ENCODE assay signal across 26 mouse cellular contexts in genomic region chr19:11037570-11037969, GRCm38 (mm10). TPM values are rescaled to one million over a fixed set of nuclear protein-coding genes. Genes with fewer than 3 reads are reported as not detected.
DNase-seq lines count a peak whose midpoint lies in the region; ATAC-seq and TF ChIP-seq lines count a peak whose summit lies in the region.
"Had no signal": no experiment of that assay in that cellular context is flagged by ENCODE, and none has a peak within 500 bp of the region (broad histone marks: within the 10 kb centered on the region; RNA-seq: fewer than 3 reads in every experiment).

No protein-coding gene starts in this region.

- DNase-seq in liver, adult 2 months (ENCODE audit: extremely low read depth, low read depth, low spot score) = peak; percentile 86
- no peak for DNase-seq in liver
- peak; percentile 11 for DNase-seq in CD4-positive helper T cell, adult 2 months (ENCODE audit: low read depth, low spot score)
- peak; percentile 56 for DNase-seq in induced T-regulatory cell, adult 2 months (ENCODE audit: low read depth)
- DNase-seq in ovary, postnatal 36 days (ENCODE audit: low spot score) = no peak
- DNase-seq: adrenal gland, adult 8-10 months; adrenal gland, postnatal 14 days; adrenal gland, postnatal 36 days; B cell, adult 2 months; cerebellum, adult 11-12 months; cerebellum, adult 2 months; cerebellum, adult 9-10 months; cerebellum, postnatal 10 days; cerebellum, postnatal 25 days had no signal

- H3K9ac ChIP-seq in liver, adult 2 months (ENCODE audit: low read depth, low read length) = no peak overlapping the region
- H3K9ac ChIP-seq in forebrain, embryonic 15.5 days (replicated peaks) = no peak overlapping the region
- H3K9ac ChIP-seq: embryonic facial prominence, embryonic 12.5 days; forebrain, embryonic 13.5 days had no signal

- H3K36me3 ChIP-seq in liver, adult 2 months (ENCODE audit: control insufficient read depth, insufficient read depth, low read length) = no peaks in the 10 kb centered on the region
- no peaks in the 10 kb centered on the region for H3K36me3 ChIP-seq in forebrain, embryonic 15.5 days
- H3K36me3 ChIP-seq: embryonic facial prominence, embryonic 10.5 days; embryonic facial prominence, embryonic 12.5 days had no signal

- no peaks in the 10 kb centered on the region for H3K27me3 ChIP-seq in liver, adult 2 months (ENCODE audit: control insufficient read depth, insufficient read depth, low read length)
- H3K27me3 ChIP-seq in forebrain, embryonic 15.5 days = no peaks in the 10 kb centered on the region
- H3K27me3 ChIP-seq: embryonic facial prominence, embryonic 12.5 days; forebrain, embryonic 13.5 days had no signal

- no peak overlapping the region for H3K4me2 ChIP-seq in forebrain, embryonic 15.5 days (replicated peaks)
- H3K4me2 ChIP-seq: embryonic facial prominence, embryonic 12.5 days; forebrain, embryonic 13.5 days had no signal

- no peaks in the 10 kb centered on the region for H3K79me2 ChIP-seq in liver, adult 2 months (ENCODE audit: control insufficient read depth, insufficient read depth, low read length)

- H3K27ac ChIP-seq in liver, adult 2 months (replicated peaks; ENCODE audit: insufficient read depth, low read depth, low read length) = no peak overlapping the region
- no peak overlapping the region for H3K27ac ChIP-seq in forebrain, embryonic 15.5 days (replicated peaks)
- H3K27ac ChIP-seq: embryonic facial prominence, embryonic 10.5 days; embryonic facial prominence, embryonic 12.5 days; forebrain, embryonic 13.5 days had no signal

- no peak for TF ChIP-seq CTCF in liver, adult 2 months (IDR thresholded peaks at IDR 0.05; ENCODE audit: low read depth, low read length)

- H3K9me3 ChIP-seq in forebrain, embryonic 15.5 days = no peaks in the 10 kb centered on the region
- H3K9me3 ChIP-seq: embryonic facial prominence, embryonic 12.5 days; forebrain, embryonic 13.5 days had no signal

- peak; percentile 60 for ATAC-seq in CD4-positive, CD25-positive, alpha-beta regulatory T cell, adult 4 months
- no peak for ATAC-seq in forebrain, embryonic 15.5 days (replicated peaks)
- ATAC-seq: forebrain, embryonic 13.5 days; forebrain, embryonic 16.5 days had no signal

- no peak for TF ChIP-seq POLR2A in liver, adult 2 months (IDR thresholded peaks at IDR 0.05; ENCODE audit: extremely low read depth, insufficient read depth, low read length)

- H3K4me1 ChIP-seq in liver, adult 2 months (ENCODE audit: control insufficient read depth, insufficient read depth, low read length) = no peaks in the 10 kb centered on the region; the same call in 1 of the 2 replicates
- no peaks in the 10 kb centered on the region for H3K4me1 ChIP-seq in forebrain, embryonic 15.5 days
- H3K4me1 ChIP-seq: embryonic facial prominence, embryonic 10.5 days; embryonic facial prominence, embryonic 12.5 days; forebrain, embryonic 13.5 days had no signal

- no peak overlapping the region for H3K4me3 ChIP-seq in liver, adult 2 months (ENCODE audit: insufficient read depth, low read depth, low read length)
- H3K4me3 ChIP-seq in forebrain, embryonic 15.5 days = no peak overlapping the region
- H3K4me3 ChIP-seq: embryonic facial prominence, embryonic 10.5 days; embryonic facial prominence, embryonic 12.5 days; forebrain, embryonic 13.5 days had no signal

RNA-seq across cellular contexts. Expression of gene Ms4a18, which starts 19.7 kb away (rescaled TPM):
- total RNA-seq in liver, adult 2 months (2014; rRNA removed) = not detected in 2 replicates
- polyA plus RNA-seq in liver, adult 2 months (2012; rRNA removed) = not detected in 2 replicates
- polyA plus RNA-seq in CD4-positive, CD25-positive, alpha-beta regulatory T cell, adult 4 months (2017; shearing (Covaris generic)) = not detected
- polyA plus RNA-seq in forebrain, embryonic 15.5 days (2015; fragmentation: Nextera tagmentation; extraction: Ambion mirVana) = not detected in 2 replicates
- total RNA-seq: adrenal gland, adult 18-20 months; adrenal gland, adult 8-10 months; adrenal gland, postnatal 14 days; adrenal gland, postnatal 36 days; ES-E14; MEL had no signal
- polyA plus RNA-seq: cerebellum, adult 2 months; cortical plate, adult 2 months; embryonic facial prominence, embryonic 10.5 days; embryonic facial prominence, embryonic 12.5 days; embryonic facial prominence, embryonic 14.5 days; forebrain, embryonic 11.5 days; forebrain, embryonic 13.5 days; forebrain, embryonic 16.5 days had no signal

RNA-seq across cellular contexts. Expression of gene Ms4a8a, which starts 43.3 kb away (rescaled TPM):
- 0.83 and 1.7 TPM in 2 replicates for total RNA-seq in liver, adult 2 months (2014; rRNA removed)
- polyA plus RNA-seq in liver, adult 2 months (2012; rRNA removed) = 0.78 and 1.9 TPM in 2 replicates
- not detected for polyA plus RNA-seq in CD4-positive, CD25-positive, alpha-beta regulatory T cell, adult 4 months (2017; shearing (Covaris generic))
- polyA plus RNA-seq in forebrain, embryonic 15.5 days (2015; fragmentation: Nextera tagmentation; extraction: Ambion mirVana) = not detected in 2 replicates
- total RNA-seq: ES-E14, MEL had no signal
- polyA plus RNA-seq: cerebellum, adult 2 months; embryonic facial prominence, embryonic 10.5 days; embryonic facial prominence, embryonic 12.5 days; embryonic facial prominence, embryonic 14.5 days; forebrain, embryonic 11.5 days; forebrain, embryonic 13.5 days; forebrain, embryonic 16.5 days had no signal

RNA-seq across cellular contexts. Expression of gene Ms4a15, which starts 44.5 kb away (rescaled TPM):
- total RNA-seq in liver, adult 2 months (2014; rRNA removed) = not detected in 2 replicates
- not detected in 2 replicates for polyA plus RNA-seq in liver, adult 2 months (2012; rRNA removed)
- polyA plus RNA-seq in CD4-positive, CD25-positive, alpha-beta regulatory T cell, adult 4 months (2017; shearing (Covaris generic)) = under 1 TPM in 1 of 2 experiments, not detected in 1; 0.31 TPM
- polyA plus RNA-seq in forebrain, embryonic 15.5 days (2015; fragmentation: Nextera tagmentation; extraction: Ambion mirVana) = 0.25 TPM in 1 of 2 replicates, not detected in the other
- total RNA-seq: adrenal gland, adult 18-20 months; adrenal gland, adult 8-10 months; adrenal gland, postnatal 14 days; adrenal gland, postnatal 36 days; ES-E14; MEL had no signal
- polyA plus RNA-seq: cortical plate, adult 2 months; embryonic facial prominence, embryonic 10.5 days; embryonic facial prominence, embryonic 12.5 days; embryonic facial prominence, embryonic 14.5 days; forebrain, embryonic 11.5 days; forebrain, embryonic 13.5 days had no signal

Comparison
In these comparisons a context has a peak if more than half of its experiments do, and no peak if none do; other contexts are left out.
1. DNase-seq: peak in liver, adult 2 months (single experiment), CD4-positive helper T cell, adult 2 months (single experiment) and induced T-regulatory cell, adult 2 months (single experiment); none in liver (single experiment) and ovary, postnatal 36 days (single experiment).